Mouse (Mus musculus) megakaryocyte, adult 5-6 weeks (primary cell): ENCODE data around the gene Fuz. TPM values are rescaled to one million over a fixed set of nuclear protein-coding genes. Genes with fewer than 3 reads are reported as not detected.
A peak's percentile ranks its signal among the peaks of the same experiment; 100 is the strongest.

Source experiments
- ATAC-seq: 2 replicates; pipeline ENCODE4 v1.8.0; 2016; ENCODE audit warnings: mild to moderate bottlenecking, inconsistent platforms; ENCODE audit not compliant: poor library complexity, severe bottlenecking
- total RNA-seq, 2 experiments: library from RNA; stranded (forward) in 1 of 2; stranded (reverse) in 1 of 2; fragments of 153-499, 151-499 nt in 1 of 2; fragments of 221-1000, 200-1000 nt in 1 of 2; gene quantifications; 2 replicates each; pipeline versions ENCODE4 v1.2.3 to v1.2.4; 2015 to 2017

The Fuz gene
- total RNA-seq (2015) (4.6 and 4.7 TPM in 2 replicates), total RNA-seq (2017) (11.1 and 11.3 TPM in 2 replicates)

DNA sequence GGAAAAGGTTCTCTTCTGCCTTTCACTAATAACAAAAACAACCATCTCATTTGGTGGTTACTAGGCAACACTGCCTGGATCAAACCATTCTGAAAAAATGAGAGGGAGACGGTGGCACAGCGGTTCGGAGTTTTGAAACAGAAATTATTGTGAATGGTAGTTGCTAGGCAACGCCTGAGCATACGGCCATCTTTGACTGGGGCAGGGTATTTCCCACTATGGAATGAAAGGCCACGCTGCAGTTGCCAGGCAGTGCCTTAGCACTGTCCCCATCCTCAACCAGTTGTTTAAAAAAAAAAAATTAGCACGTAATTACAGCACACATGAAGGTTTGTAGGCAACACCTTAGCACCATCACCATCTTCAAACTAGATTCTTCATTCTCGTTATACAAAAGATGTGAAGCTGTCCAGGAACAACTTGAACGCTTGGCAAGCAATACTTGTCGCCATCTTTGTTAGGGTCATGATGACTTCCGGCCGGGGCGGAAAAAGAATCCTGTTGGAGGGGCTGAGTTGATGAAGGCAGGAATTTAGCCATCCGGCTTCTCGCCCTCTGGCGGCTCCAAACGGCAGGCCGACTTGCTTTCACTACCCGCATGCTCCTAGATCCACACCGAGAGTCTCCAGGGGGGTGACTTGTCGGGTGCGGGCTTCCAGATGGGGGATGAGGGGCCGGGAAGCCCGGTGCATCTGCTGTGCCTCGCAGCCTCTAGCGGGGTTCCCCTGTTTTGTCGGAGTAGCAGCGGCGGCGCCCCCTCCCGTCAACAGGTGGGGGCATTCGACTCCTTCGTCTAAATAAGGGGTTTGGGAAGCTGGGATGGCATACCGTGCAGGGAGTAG is at the start of gene Fuz:
TSS of gene Fuz (plus strand) at position 487 of the 842 bp plus-strand sequence.
- peak; percentile 67 for ATAC-seq

DNA sequence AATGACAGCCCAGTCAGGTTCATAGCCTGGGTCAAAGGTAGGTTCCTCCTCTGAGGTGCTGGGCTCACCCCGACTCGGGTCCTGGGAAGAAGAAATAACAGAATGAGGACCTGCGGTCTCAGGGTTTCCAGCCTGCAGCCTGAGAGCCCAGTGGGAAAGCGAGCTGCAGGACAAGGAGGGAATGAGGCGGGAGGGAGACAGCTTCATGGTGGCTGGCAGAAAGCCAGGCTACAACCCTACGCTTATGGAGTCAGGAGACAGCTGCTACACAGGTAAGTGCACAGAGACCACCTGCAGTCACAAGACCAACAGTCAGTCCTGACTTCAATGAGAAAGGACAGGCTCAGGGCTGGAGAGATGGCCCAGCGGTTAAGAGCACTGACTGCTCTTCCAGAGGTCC is 49.1 kb upstream of the Fuz start:
- ATAC-seq = no peak

DNA sequence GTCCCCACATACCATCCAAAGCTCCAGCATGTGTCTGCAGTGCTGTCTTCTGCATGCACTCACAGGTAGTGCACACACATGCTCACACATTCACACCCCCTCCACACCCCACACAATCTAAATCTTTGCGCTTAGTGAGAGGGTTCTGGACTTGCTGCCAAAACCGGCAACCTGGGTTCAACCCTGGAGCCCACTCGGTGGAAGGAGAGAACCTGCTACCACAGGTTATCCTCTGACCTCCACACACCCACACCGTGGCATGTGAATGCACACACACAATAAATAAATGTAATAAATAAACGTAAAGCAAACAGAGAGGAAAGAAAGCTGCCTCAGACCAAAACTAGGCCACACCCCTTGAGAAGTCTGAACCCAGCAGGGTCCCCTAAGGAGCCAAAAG is 48.1 kb upstream of the Fuz start:
- ATAC-seq = no peak

DNA sequence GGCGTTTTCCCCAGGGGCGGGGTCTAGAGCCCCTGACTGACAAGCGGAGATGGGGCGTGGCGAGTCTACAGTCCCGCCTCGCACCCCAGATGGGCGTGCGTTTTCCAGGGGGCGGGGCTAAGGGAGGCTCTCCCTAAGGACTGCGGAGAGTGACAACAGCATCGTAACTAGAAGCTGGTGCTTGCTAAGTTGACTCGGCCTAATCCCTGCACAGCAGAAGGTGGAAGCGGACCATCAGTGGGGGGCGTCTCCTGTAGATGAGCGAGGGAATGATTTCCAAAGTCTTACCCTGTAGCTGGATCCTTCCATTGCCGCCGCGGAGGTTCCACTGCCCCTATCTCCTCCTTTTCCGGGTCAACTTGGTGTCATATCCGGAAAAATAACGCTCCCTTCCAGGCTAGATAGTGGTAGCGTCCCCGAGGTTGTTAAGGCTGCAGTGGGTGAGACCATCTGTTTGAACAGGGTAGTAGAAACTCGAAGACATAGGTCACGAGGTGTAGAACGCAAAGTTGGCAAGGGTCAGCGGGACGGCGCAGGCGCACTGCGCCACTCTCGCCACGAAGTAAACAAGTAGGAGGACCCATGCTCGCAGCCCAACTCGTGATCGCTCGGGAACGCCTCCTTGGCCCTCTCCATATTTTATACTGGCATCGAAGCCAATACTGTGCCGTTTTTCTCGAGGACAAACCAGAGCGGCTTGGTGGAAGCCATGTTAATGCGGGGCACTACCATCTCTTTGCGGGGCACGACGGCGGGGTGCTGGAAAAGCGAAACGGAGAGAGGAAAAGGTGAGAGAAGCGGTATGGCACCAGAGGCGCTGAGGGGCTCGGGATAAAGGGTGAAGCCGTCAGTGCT is 47.1 kb upstream of the Fuz start, which contains the start of the genes Akt1s1 and Tbc1d17:
TSS of gene Akt1s1 (plus strand) at position 431 of the 855 bp plus-strand sequence.
TSS of gene Tbc1d17 (minus strand) at position 519 of the 855 bp plus-strand sequence.
- peak; percentile 71 for ATAC-seq

DNA sequence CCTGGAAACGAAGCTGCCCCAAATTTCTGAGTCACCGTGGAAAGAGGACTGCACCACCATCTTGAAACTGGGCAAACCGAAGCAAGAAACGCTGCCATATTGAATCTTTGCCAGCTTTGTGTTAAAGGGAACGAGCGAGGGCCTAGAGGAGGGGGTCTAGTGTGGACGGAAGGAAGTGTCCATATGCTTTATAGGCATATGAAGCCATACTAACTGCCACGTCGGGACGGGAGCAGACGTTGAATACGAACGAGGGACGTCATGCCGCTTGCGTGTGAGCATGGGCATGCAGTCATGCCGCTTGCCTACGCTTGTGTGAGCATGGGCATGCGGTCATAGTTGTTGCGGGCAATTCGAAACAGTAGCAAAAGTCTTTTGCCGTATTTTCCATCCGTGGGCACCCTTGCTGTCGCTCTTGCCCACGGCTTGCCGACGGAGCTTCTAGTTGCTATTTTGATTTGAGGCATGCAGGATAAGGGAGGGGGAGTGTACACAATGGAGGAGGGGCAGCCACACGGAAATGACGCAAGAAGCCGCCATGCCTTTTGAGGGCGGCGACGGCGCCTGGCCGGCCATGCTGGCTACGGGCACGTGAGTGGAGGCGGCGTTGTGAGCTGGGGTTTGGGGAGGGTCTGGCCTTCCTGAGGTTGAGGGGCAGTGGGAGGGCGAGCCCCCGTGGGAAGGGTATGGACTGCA is 46.3 kb upstream of the Fuz start:
- peak; percentile 48 for ATAC-seq

DNA sequence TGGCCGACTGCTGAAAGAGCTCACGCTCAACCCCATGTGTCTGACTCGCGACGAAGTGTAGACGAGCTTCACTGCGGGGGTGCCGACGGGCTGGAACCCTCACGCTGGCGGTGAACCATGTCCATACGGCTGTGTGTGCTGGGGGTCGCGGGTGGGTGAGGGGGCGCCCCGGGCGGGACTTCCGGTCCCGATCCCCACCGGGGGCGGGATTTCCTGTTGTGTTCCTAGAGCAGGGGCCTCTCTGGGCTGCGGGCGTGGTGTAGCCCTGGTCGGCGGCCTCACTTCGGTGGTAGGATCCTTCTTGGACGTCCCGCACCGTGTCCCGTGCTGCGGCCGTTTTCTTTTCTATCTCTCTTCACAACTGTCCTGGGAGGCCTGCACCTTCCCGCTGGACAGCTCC is 45.7 kb upstream of the Fuz start:
- ATAC-seq = no peak

DNA sequence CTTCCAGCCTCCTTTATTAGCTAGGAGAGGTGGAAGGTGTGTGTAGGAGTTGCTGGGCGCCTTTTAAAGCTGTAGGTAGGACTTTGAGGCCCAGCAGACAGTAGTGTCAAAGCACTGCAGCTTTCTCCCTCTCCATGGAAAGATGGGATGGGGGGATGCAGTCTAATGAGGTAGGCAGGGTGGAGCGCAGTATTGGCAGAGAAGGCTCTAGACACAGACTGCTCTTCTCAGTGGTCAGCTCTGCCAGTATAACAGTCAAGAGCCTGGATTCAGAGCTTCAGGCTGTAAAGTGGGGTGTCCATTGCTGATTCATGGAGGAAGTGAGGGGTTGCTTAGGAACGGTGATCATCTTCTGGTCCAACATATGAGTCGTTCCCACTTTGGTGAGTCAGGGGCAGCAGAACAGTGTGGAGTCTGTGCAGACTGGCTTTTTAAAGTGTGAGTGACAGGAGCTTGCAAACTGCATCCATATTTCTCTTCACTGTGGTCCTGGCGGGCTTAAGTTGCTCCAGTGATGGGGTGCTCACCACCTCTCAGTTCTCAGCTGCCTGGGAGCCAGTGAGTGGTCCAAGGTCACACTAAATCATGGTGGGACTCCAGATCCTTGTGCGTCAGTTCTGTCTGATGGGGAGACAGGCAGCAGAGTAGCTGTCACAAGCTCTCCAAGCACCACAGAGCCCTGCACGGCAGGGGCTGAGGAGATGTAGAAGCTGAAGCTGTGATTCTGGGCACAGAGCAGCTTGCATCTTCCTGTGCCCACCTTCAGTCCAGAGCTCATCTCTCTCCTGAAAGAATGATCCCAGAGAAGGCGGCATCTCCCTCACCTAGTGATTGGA is 44.9 kb upstream of the Fuz start:
- no peak for ATAC-seq

DNA sequence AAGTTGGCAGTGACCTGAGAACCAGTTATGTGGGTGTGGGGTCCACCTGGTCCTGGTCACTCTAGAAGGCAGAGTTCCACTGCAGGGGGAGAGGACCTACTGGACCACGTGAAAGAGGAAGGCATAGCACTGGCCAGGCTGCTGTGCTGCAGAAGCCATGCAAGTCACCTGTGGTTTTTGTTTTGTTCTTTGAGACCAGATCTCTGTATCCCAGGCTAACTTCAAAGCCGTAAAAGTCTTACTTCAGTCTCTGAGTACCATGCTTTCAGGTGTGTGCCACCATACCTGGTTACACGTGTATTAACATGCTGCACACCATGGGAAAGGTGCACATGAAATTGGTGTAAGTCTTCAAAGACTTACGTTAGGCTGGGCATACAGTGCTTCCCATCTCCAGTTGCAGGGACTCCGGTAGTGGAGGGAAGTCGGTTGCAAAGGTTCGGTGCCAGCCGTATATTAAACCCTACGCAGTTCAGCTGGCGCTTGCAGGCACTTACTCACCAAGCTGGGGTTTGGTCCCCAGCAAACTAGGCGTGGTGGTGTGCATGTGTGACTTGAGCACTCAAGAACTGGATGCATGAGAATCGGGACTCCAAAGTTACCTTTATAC is 44.1 kb upstream of the Fuz start:
- ATAC-seq = no peak

DNA sequence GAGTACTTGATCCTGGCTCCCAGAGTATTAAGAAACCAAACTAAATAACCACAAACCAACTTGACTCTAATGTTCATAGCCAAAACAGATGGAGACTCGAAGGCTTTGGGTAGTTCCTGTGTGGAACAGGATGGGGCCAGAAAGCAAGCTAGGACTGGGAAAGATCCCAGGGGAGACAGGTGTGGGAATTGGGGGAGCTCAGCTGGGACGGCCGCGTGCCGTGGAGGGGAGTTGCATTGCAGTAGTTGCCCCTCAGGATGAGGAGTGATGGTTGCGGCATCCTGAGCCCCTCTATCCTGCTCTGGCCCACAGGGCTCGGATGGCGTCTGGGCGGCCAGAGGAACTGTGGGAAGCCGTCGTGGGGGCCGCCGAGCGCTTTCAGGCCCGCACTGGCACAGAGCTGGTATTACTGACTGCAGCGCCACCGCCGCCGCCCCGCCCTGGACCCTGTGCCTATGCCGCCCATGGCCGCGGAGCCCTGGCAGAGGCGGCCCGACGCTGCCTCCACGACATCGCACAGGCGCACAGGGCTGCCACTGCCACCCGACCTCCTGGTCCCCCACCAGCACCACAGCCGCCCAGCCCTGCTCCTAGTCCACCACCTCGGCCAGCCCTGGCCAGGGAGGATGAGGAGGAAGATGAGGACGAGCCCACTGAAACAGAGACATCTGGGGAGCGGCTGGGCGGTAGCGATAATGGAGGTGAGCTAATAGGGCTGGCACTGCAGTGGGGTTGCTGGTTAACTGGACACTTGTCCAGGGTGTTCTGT is 43.4 kb upstream of the Fuz start:
- ATAC-seq = no peak

DNA sequence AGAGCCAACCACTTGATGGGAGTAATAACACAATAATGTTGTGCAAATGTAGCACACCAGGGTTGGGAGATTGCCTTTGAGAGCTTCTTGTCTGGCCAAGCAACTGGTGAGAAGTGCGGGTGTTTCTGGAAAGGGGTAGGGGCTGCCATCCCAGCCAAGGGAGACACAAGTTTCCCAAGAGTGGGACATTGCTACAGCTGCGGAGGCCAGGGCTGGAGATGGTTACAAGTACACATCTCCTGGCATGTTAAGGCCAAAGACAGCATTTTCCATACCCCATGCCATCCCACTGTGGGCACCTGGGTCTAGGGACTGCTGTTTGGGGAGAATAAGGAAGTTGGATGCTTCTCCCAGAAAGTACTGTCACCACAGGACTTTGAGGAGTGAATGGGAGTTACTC is 42.8 kb upstream of the Fuz start:
- no peak for ATAC-seq

DNA sequence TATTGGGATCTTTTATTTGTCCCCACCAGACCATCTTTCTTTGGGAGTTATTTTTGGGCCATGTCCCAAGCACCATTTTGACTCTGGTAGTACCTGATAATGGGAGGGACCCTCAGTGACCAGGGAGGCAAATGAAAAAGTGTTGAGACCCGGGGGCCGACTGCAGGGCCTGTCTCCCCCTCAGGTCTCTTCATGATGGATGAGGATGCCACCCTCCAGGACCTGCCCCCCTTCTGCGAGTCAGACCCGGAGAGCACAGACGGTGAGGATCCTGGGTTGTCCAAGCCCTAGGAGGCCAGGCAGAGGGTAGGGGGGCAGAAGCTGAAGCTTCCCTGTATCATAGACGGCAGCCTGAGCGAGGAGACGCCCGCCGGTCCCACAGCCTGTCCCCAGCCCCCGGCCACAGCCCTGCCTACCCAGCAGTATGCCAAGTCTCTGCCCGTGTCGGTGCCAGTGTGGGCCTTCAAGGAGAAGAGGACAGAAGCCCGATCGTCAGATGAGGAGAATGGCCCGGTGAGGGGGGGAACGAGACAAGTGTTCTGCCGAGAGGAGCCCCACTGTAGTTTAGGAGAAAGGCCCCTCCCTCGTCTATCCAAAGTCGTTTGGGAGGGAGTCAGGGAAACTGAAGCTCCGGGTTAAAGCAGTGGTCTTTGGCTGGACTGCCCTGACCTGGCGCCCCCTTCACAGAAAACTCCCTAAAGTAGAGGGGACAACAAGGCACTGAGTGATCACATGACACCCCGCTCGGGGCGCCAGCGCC is 42.1 kb upstream of the Fuz start:
- no peak for ATAC-seq

DNA sequence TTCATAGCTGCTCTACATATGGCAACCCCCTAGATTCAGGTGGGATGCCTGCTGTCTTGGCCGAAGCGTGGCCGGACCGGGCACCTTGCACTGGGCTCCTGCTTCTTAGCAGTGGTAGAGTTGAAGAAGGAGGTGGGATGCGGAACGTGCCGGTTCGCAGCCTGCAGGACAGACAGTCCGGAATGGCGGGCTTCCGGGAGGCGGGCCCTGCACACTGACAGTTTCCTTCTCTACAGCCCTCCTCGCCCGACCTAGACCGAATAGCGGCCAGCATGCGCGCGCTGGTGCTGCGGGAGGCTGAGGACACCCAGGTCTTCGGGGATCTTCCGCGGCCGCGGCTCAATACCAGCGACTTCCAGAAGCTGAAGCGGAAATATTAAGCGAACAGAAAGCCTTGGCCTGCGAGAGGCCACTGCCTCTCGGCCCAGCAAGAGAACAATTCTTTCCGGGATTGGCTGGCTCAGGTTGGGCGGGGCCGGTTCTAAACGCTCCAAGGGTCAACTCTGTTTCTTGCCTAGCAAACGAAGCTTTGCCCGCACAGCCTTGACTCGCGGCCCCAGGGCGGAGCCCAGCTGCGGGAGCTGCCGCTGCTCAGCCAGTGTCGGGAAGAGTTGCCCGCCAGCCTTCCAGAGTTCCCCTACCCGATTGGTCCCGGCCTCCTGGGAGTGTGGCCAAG is 41.4 kb upstream of the Fuz start:
- ATAC-seq = peak; percentile 41

DNA sequence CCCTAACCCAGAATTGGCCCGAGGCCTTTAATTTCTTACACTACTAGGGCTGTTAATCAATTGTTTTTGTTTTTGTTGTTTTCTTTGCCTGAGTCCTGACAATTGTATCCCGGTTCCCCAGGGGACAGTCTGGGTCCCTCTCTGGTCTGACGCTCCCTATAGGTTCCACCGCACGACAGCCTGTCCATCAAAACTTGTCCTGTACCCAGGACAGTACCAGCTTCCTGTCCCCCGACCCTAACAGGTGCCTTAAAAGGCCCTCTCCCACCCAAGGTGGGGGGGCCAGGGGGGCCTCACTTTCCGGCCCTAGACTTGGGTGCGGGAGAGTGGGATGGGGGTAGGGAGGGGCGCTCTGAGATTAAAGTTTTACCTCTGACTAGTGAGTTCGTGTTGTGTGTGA is 40.8 kb upstream of the Fuz start:
- no peak for ATAC-seq

DNA sequence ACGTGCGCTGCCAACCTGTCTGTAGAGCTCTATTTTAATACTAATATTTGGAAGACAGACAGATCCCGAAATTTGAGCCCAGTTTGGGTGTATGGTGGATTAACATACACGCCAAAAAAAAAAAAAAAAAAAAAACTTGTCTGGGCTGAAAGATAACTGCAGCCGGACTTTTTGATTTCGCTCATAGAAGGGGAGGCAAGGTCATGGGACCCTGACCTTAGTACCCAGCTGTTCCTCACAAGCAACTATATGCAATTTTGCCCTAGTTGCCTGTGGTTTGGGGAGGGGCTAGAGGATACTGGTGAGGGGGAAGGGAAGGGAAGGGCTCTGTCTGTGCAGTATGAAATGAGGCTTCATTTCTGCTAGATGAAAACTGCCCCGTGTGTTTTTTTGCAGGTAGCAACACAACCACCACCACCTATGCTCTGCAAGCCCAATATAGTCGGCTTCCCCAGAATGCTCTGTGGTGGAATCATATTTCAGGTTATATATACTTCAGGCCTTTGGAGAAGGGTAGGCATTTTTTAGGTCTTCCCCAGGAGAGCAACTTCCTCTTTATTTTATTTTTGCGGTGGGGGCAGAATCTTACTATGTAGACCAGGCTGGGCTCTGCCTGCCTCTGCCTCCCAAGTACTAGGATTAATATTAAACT is 39.5 kb upstream of the Fuz start:
- ATAC-seq = no peak

DNA sequence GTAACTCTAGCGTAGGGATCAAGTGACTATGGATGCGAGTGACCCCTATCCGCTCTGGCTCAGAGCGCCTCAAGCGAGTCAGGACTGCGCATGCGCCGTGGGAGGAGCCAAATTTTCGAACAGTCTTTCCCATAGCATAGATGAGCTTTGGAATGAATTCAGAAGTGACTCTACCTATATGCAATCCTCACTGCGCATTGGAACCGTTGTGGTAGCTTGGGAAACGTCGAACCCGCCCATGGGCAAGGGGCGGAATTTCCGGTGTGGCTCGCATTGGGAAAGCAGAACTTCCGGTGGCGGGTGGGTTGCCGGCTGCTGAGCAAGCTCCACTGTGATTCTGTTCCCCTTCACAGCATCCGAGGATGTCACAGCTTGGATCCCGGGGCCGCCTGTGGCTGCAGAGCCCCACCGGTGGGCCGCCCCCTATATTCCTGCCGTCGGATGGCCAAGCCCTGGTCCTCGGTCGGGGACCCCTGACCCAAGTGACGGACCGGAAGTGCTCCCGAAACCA is 38.8 kb upstream of the Fuz start, which contains the start of gene Pnkp:
TSS of gene Pnkp (plus strand) at position 98 of the 511 bp plus-strand sequence.
- ATAC-seq = peak; percentile 72

DNA sequence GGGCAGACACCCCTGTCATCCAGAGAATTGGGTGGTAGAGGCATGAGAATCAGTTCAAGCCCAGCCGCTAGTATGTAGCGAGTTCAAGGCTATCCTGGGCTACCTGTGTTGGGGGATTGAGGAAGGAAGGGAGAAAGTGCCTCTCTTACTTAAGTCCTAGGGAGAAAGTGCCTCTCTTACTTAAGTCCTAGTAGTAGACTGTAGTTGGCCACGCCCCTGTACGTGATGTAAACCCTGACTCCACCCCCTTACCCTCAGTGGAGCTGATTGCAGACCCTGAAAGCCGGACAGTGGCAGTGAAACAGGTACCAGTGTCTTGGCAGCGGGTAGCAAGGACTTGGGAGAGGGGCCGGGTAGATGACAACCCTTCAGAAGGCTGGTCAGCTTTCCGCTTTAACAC is 38.0 kb upstream of the Fuz start:
- peak; percentile 38 for ATAC-seq

DNA sequence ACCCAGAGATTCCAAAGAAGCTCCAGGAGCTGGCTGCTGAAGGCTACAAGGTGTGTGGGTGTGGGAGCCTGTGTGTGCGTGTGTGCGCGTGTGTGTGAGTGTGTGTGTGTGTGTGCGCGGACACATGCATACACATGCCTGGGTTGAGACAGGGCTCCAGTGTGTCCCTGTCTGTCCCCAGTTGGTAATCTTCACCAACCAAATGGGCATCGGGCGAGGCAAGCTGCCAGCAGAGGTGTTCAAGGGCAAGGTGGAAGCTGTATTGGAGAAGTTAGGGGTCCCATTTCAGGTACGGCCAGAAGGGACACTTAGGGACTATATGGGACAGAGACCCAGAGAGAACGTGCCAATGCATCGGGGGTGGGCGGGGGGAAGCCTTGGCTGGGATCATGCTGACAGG is 36.0 kb upstream of the Fuz start:
- no peak for ATAC-seq
